Mouse (Mus musculus): ENCODE measurements around the gene Necap2. TPM values are rescaled to one million over a fixed set of nuclear protein-coding genes. Genes with fewer than 3 reads are reported as not detected.

Gene Necap2
- polyA plus RNA-seq, 1 experiment from 2014 or later = 119 TPM

GRCm38 (mm10) chr4:141058835-141059234 is 19.3 kb downstream of the Necap2 start:
- H3K4me2 ChIP-seq = no peak overlapping the region
- H3K36me3 ChIP-seq = peaks cover 7% of the 10 kb centered on the region; the same call in 1 of the 2 replicates
- 81% methylated on average over 9 of the region's 9 CpGs for WGBS (ENCODE audit: insufficient replicate concordance)
- no peaks in the 10 kb centered on the region for H3K27me3 ChIP-seq
- ATAC-seq (ENCODE audit: low read depth) (no peak), DNase-seq (no peak)
- no peaks in the 10 kb centered on the region for H3K9me3 ChIP-seq (replicated peaks)
- no peak overlapping the region for H3K9ac ChIP-seq
- no peak overlapping the region for H3K27ac ChIP-seq
- H3K4me3 ChIP-seq (replicated peaks) = no peak overlapping the region
- peaks cover 22% of the 10 kb centered on the region for H3K4me1 ChIP-seq (replicated peaks)

- no peaks in the 10 kb centered on the region for H3K9me3 ChIP-seq (replicated peaks)
- no peak overlapping the region for H3K9ac ChIP-seq
- H3K4me1 ChIP-seq (replicated peaks) = peaks cover 30% of the 10 kb centered on the region
- no peak overlapping the region for H3K4me2 ChIP-seq
- peaks cover 7% of the 10 kb centered on the region; the same call in 1 of the 2 replicates for H3K36me3 ChIP-seq
- WGBS (ENCODE audit: insufficient replicate concordance) = 85% methylated on average over 10 of the region's 10 CpGs
- H3K27ac ChIP-seq = no peak overlapping the region
- H3K27me3 ChIP-seq = no peaks in the 10 kb centered on the region
- H3K4me3 ChIP-seq (replicated peaks) = no peak overlapping the region
- DNase-seq = no peak
- no peak for ATAC-seq (ENCODE audit: low read depth)
Measured at GRCm38 (mm10) chr4:141056970-141057369, 21.2 kb downstream of the Necap2 start.

GRCm38 (mm10) chr4:141053568-141054161 is 24.5 kb downstream of the Necap2 start:
- DNase-seq (no peak), ATAC-seq (ENCODE audit: low read depth) (no peak)
- Histone ChIP-seq H3K4me3 (replicated peaks) (no peak overlapping the region), H3K27ac (no peak overlapping the region), H3K9ac (0 out of 2 replicates have a peak overlapping the region, but pooled peaks have one; percentile 17), H3K27me3 (no peaks in the 10 kb centered on the region), H3K9me3 (replicated peaks) (no peaks in the 10 kb centered on the region), H3K4me1 (replicated peaks) (peaks cover 11% of the 10 kb centered on the region), H3K36me3 (peaks cover 7% of the 10 kb centered on the region; the same call in 1 of the 2 replicates), H3K4me2 (no peak overlapping the region)
- WGBS (ENCODE audit: insufficient replicate concordance) = 62% methylated on average over 17 of the region's 17 CpGs

- Histone ChIP-seq H3K9me3 (replicated peaks) (no peaks in the 10 kb centered on the region), H3K4me2 (no peak overlapping the region), H3K27ac (no peak overlapping the region), H3K4me1 (replicated peaks) (peaks cover 11% of the 10 kb centered on the region), H3K4me3 (replicated peaks) (no peak overlapping the region), H3K27me3 (no peaks in the 10 kb centered on the region), H3K36me3 (peaks cover 7% of the 10 kb centered on the region; the same call in 1 of the 2 replicates), H3K9ac (0 out of 2 replicates have a peak overlapping the region, but pooled peaks have one; percentile 17)
- ATAC-seq (ENCODE audit: low read depth) (0 out of 2 replicates have a peak, but pooled peaks have one; percentile 9), DNase-seq (no peak)
- WGBS (ENCODE audit: insufficient replicate concordance) = 61% methylated on average over 8 of the region's 8 CpGs
Measured at GRCm38 (mm10) chr4:141053138-141053537, 25.0 kb downstream of the Necap2 start.

- Histone ChIP-seq H3K36me3 (peaks cover 7% of the 10 kb centered on the region; the same call in 1 of the 2 replicates), H3K4me2 (no peak overlapping the region), H3K27ac (no peak overlapping the region), H3K4me1 (replicated peaks) (peaks cover 11% of the 10 kb centered on the region), H3K9ac (no peak overlapping the region), H3K27me3 (no peaks in the 10 kb centered on the region), H3K4me3 (replicated peaks) (no peak overlapping the region), H3K9me3 (replicated peaks) (no peaks in the 10 kb centered on the region)
- ATAC-seq (ENCODE audit: low read depth) (no peak), DNase-seq (no peak)
- 81% methylated on average over 12 of the region's 12 CpGs for WGBS (ENCODE audit: insufficient replicate concordance)
Measured at GRCm38 (mm10) chr4:141052442-141052841, 25.7 kb downstream of the Necap2 start.

GRCm38 (mm10) chr4:141049476-141049835 is 28.7 kb downstream of the Necap2 start:
- Histone ChIP-seq H3K4me1 (replicated peaks) (peaks cover 11% of the 10 kb centered on the region), H3K9me3 (replicated peaks) (no peaks in the 10 kb centered on the region), H3K27ac (no peak overlapping the region), H3K9ac (no peak overlapping the region), H3K4me3 (replicated peaks) (no peak overlapping the region), H3K27me3 (no peaks in the 10 kb centered on the region), H3K4me2 (no peak overlapping the region), H3K36me3 (peaks cover 3% of the 10 kb centered on the region; the same call in 1 of the 2 replicates)
- DNase-seq = no peak
- 62% methylated on average over 4 of the region's 4 CpGs for WGBS (ENCODE audit: insufficient replicate concordance)
- ATAC-seq (ENCODE audit: low read depth) = no peak

GRCm38 (mm10) chr4:141048810-141049475 is 29.2 kb downstream of the Necap2 start:
- Histone ChIP-seq H3K4me3 (replicated peaks) (no peak overlapping the region), H3K9ac (no peak overlapping the region), H3K27ac (no peak overlapping the region), H3K4me2 (no peak overlapping the region), H3K4me1 (replicated peaks) (peaks cover 9% of the 10 kb centered on the region), H3K9me3 (replicated peaks) (no peaks in the 10 kb centered on the region), H3K27me3 (no peaks in the 10 kb centered on the region), H3K36me3 (no peaks in the 10 kb centered on the region)
- no peak for DNase-seq
- 79% methylated on average over 17 of the region's 17 CpGs for WGBS (ENCODE audit: insufficient replicate concordance)
- no peak for ATAC-seq (ENCODE audit: low read depth)

GRCm38 (mm10) chr4:141044816-141045215 is 33.3 kb downstream of the Necap2 start:
- ATAC-seq (ENCODE audit: low read depth) (no peak), DNase-seq (no peak)
- Histone ChIP-seq H3K4me2 (no peak overlapping the region), H3K4me3 (replicated peaks) (no peak overlapping the region), H3K27me3 (no peaks in the 10 kb centered on the region), H3K27ac (no peak overlapping the region), H3K9ac (no peak overlapping the region), H3K4me1 (replicated peaks) (peaks cover 11% of the 10 kb centered on the region; the same call in 1 of the 2 replicates), H3K36me3 (no peaks in the 10 kb centered on the region), H3K9me3 (replicated peaks) (no peaks in the 10 kb centered on the region)
- WGBS (ENCODE audit: insufficient replicate concordance) = 27% methylated on average over 8 of the region's 8 CpGs

- ATAC-seq (ENCODE audit: low read depth) = no peak
- no peaks in the 10 kb centered on the region for H3K9me3 ChIP-seq (replicated peaks)
- WGBS (ENCODE audit: insufficient replicate concordance) = 48% methylated on average over 12 of the region's 12 CpGs
- H3K4me2 ChIP-seq = no peak overlapping the region
- no peak overlapping the region for H3K27ac ChIP-seq
- no peak overlapping the region for H3K9ac ChIP-seq
- no peak overlapping the region for H3K4me3 ChIP-seq (replicated peaks)
- no peaks in the 10 kb centered on the region for H3K36me3 ChIP-seq
- H3K27me3 ChIP-seq = no peaks in the 10 kb centered on the region
- no peak for DNase-seq
- peaks cover 11% of the 10 kb centered on the region; the same call in 1 of the 2 replicates for H3K4me1 ChIP-seq (replicated peaks)
Measured at GRCm38 (mm10) chr4:141041117-141041516, 37.0 kb downstream of the Necap2 start.

- WGBS (ENCODE audit: insufficient replicate concordance) = 78% methylated on average over 27 of the region's 27 CpGs
- H3K27ac ChIP-seq = no peak overlapping the region
- H3K27me3 ChIP-seq = no peaks in the 10 kb centered on the region
Measured at GRCm38 (mm10) chr4:141033606-141034549, 44.3 kb downstream of the Necap2 start.

GRCm38 (mm10) chr4:141031733-141032132 is 46.4 kb downstream of the Necap2 start:
- ATAC-seq (ENCODE audit: low read depth) = no peak
- peaks cover 22% of the 10 kb centered on the region for H3K4me1 ChIP-seq (replicated peaks)
- no peaks in the 10 kb centered on the region for H3K27me3 ChIP-seq
- H3K36me3 ChIP-seq = no peaks in the 10 kb centered on the region
- no peak overlapping the region for H3K9ac ChIP-seq
- H3K9me3 ChIP-seq (replicated peaks) = no peaks in the 10 kb centered on the region
- peak; percentile 57 for DNase-seq
- no peak overlapping the region for H3K4me2 ChIP-seq
- H3K4me3 ChIP-seq (replicated peaks) = no peak overlapping the region
- no peak overlapping the region for H3K27ac ChIP-seq
- 7% methylated on average over 6 of the region's 6 CpGs for WGBS (ENCODE audit: insufficient replicate concordance)

More at GRCm38 (mm10) chr4:141033606-141034549, 44.3 kb downstream of the Necap2 start:
- Histone ChIP-seq H3K4me1 (replicated peaks) (peaks cover 22% of the 10 kb centered on the region), H3K4me3 (replicated peaks) (no peak overlapping the region), H3K4me2 (no peak overlapping the region), H3K36me3 (no peaks in the 10 kb centered on the region), H3K9ac (no peak overlapping the region), H3K9me3 (replicated peaks) (no peaks in the 10 kb centered on the region)
- ATAC-seq (ENCODE audit: low read depth) = no peak
- DNase-seq = no peak

Measured in liver, embryonic 13.5 days (tissue).